Mouse (Mus musculus): Measurements from ENCODE around the gene Ing2.

DNA sequence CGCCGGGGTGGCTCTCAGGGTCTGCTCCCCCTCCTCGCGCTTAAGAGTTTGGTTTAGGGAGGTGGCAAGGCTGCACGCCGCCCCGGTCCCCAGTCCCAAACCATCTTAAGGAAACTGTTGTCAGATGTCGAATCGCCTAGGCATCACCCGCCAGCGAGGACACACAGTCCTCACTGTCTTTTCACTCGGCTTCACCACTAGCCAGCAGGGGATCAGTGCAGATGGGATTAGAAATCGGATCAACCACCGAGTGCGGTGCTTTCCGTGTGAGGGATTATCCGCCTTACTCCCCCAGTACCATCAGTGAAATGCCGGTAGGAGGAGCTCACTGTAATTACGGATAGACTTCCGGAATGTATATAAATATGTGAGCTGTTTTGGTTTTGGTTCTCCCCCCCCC is 430 bp upstream of the Ing2 start:
- TF ChIP-seq CTCF (IDR thresholded peaks at IDR 0.05; ENCODE audit: borderline replicate concordance, control insufficient read depth, extremely low read depth, insufficient read depth, low read length, poor library complexity), result no peak
- TF ChIP-seq POLR2A (IDR thresholded peaks at IDR 0.05; ENCODE audit: control insufficient read depth, extremely low read depth, insufficient read depth, low read length, poor library complexity), result no peak
